Mouse (Mus musculus): ENCODE measurements around the gene P2rx3. TPM values are rescaled to one million over a fixed set of nuclear protein-coding genes. Genes with fewer than 3 reads are reported as not detected.

The P2rx3 gene
- polyA plus RNA-seq, 1 experiment from 2014 or later = 0.76 TPM

- peak overlapping the region; percentile 14; the same call in 1 of the 2 replicates for H3K27ac ChIP-seq (replicated peaks; ENCODE audit: low read depth, low read length)
- no peaks in the 10 kb centered on the region for H3K27me3 ChIP-seq (ENCODE audit: control insufficient read depth, insufficient read depth, low read length)
- H3K4me1 ChIP-seq (ENCODE audit: control insufficient read depth, insufficient read depth, low read length) = peaks cover 3% of the 10 kb centered on the region
- H3K4me2 ChIP-seq (ENCODE audit: low read depth, severe bottlenecking) = no peak overlapping the region
- ATAC-seq (ENCODE audit: insufficient number of reproducible peaks, low FRiP score, low TSS enrichment, low read depth) (no peak), DNase-seq (ENCODE audit: low spot score) (no peak)
- H3K36me3 ChIP-seq (ENCODE audit: control insufficient read depth, insufficient read depth, low read length) = no peaks in the 10 kb centered on the region
- no peak overlapping the region for H3K4me3 ChIP-seq (ENCODE audit: low read depth, low read length)
- WGBS = 68% methylated on average over 9 of the region's 9 CpGs
- H3K9ac ChIP-seq (ENCODE audit: low read length) = no peak overlapping the region
- no peaks in the 10 kb centered on the region for H3K9me3 ChIP-seq (ENCODE audit: control insufficient read depth, low read length)
Observed at GRCm38 (mm10) chr2:85011906-85012604, 25.2 kb downstream of the P2rx3 start.

GRCm38 (mm10) chr2:85009212-85009611, 28.1 kb downstream of the P2rx3 start:
- H3K4me2 ChIP-seq (ENCODE audit: low read depth, severe bottlenecking) = no peak overlapping the region
- no peak for DNase-seq (ENCODE audit: low spot score)
- 37% methylated on average over 2 of the region's 2 CpGs for WGBS

GRCm38 (mm10) chr2:85007729-85008128, 29.5 kb downstream of the P2rx3 start:
- H3K9me3 ChIP-seq (ENCODE audit: control insufficient read depth, low read length) = no peaks in the 10 kb centered on the region
- no peak for DNase-seq (ENCODE audit: low spot score)
- no peaks in the 10 kb centered on the region for H3K27me3 ChIP-seq (ENCODE audit: control insufficient read depth, insufficient read depth, low read length)
- no peaks in the 10 kb centered on the region for H3K36me3 ChIP-seq (ENCODE audit: control insufficient read depth, insufficient read depth, low read length)
- H3K4me2 ChIP-seq (ENCODE audit: low read depth, severe bottlenecking) = no peak overlapping the region
- H3K4me1 ChIP-seq (ENCODE audit: control insufficient read depth, insufficient read depth, low read length) = peaks cover 3% of the 10 kb centered on the region
- 29% methylated on average over 4 of the region's 4 CpGs for WGBS
- ATAC-seq (ENCODE audit: insufficient number of reproducible peaks, low FRiP score, low TSS enrichment, low read depth) = no peak
- no peak overlapping the region for H3K9ac ChIP-seq (ENCODE audit: low read length)
- H3K27ac ChIP-seq (replicated peaks; ENCODE audit: low read depth, low read length) = no peak overlapping the region
- H3K4me3 ChIP-seq (ENCODE audit: low read depth, low read length) = no peak overlapping the region

More at GRCm38 (mm10) chr2:85009212-85009611, 28.1 kb downstream of the P2rx3 start:
- Histone ChIP-seq H3K9me3 (ENCODE audit: control insufficient read depth, low read length) (no peaks in the 10 kb centered on the region), H3K9ac (ENCODE audit: low read length) (no peak overlapping the region), H3K27me3 (ENCODE audit: control insufficient read depth, insufficient read depth, low read length) (no peaks in the 10 kb centered on the region), H3K27ac (replicated peaks; ENCODE audit: low read depth, low read length) (no peak overlapping the region), H3K36me3 (ENCODE audit: control insufficient read depth, insufficient read depth, low read length) (no peaks in the 10 kb centered on the region), H3K4me1 (ENCODE audit: control insufficient read depth, insufficient read depth, low read length) (peaks cover 3% of the 10 kb centered on the region), H3K4me3 (ENCODE audit: low read depth, low read length) (no peak overlapping the region)
- no peak for ATAC-seq (ENCODE audit: insufficient number of reproducible peaks, low FRiP score, low TSS enrichment, low read depth)

GRCm38 (mm10) chr2:85006600-85006999, 30.7 kb downstream of the P2rx3 start:
- no peak for ATAC-seq (ENCODE audit: insufficient number of reproducible peaks, low FRiP score, low TSS enrichment, low read depth)

GRCm38 (mm10) chr2:85004341-85004740, 32.9 kb downstream of the P2rx3 start:
- no peak overlapping the region for H3K27ac ChIP-seq (replicated peaks; ENCODE audit: low read depth, low read length)
- ATAC-seq (ENCODE audit: insufficient number of reproducible peaks, low FRiP score, low TSS enrichment, low read depth) = no peak
- H3K9me3 ChIP-seq (ENCODE audit: control insufficient read depth, low read length) = no peaks in the 10 kb centered on the region
- WGBS = 88% methylated on average over 4 of the region's 4 CpGs
- DNase-seq (ENCODE audit: low spot score) = no peak
- H3K27me3 ChIP-seq (ENCODE audit: control insufficient read depth, insufficient read depth, low read length) = no peaks in the 10 kb centered on the region
- H3K9ac ChIP-seq (ENCODE audit: low read length) = no peak overlapping the region
- H3K4me3 ChIP-seq (ENCODE audit: low read depth, low read length) = no peak overlapping the region
- no peaks in the 10 kb centered on the region for H3K4me1 ChIP-seq (ENCODE audit: control insufficient read depth, insufficient read depth, low read length)
- H3K4me2 ChIP-seq (ENCODE audit: low read depth, severe bottlenecking) = no peak overlapping the region
- no peaks in the 10 kb centered on the region for H3K36me3 ChIP-seq (ENCODE audit: control insufficient read depth, insufficient read depth, low read length)

More at GRCm38 (mm10) chr2:85006600-85006999, 30.7 kb downstream of the P2rx3 start:
- Histone ChIP-seq H3K4me2 (ENCODE audit: low read depth, severe bottlenecking) (no peak overlapping the region), H3K27me3 (ENCODE audit: control insufficient read depth, insufficient read depth, low read length) (no peaks in the 10 kb centered on the region), H3K9ac (ENCODE audit: low read length) (no peak overlapping the region), H3K36me3 (ENCODE audit: control insufficient read depth, insufficient read depth, low read length) (no peaks in the 10 kb centered on the region), H3K4me3 (ENCODE audit: low read depth, low read length) (no peak overlapping the region), H3K27ac (replicated peaks; ENCODE audit: low read depth, low read length) (no peak overlapping the region), H3K4me1 (ENCODE audit: control insufficient read depth, insufficient read depth, low read length) (no peaks in the 10 kb centered on the region), H3K9me3 (ENCODE audit: control insufficient read depth, low read length) (no peaks in the 10 kb centered on the region)
- 85% methylated on average over 7 of the region's 7 CpGs for WGBS
- DNase-seq (ENCODE audit: low spot score) = no peak

GRCm38 (mm10) chr2:85002575-85002974, 34.7 kb downstream of the P2rx3 start:
- Histone ChIP-seq H3K27ac (replicated peaks; ENCODE audit: low read depth, low read length) (no peak overlapping the region), H3K27me3 (ENCODE audit: control insufficient read depth, insufficient read depth, low read length) (no peaks in the 10 kb centered on the region), H3K4me1 (ENCODE audit: control insufficient read depth, insufficient read depth, low read length) (no peaks in the 10 kb centered on the region), H3K4me3 (ENCODE audit: low read depth, low read length) (no peak overlapping the region), H3K9ac (ENCODE audit: low read length) (no peak overlapping the region), H3K4me2 (ENCODE audit: low read depth, severe bottlenecking) (no peak overlapping the region), H3K9me3 (ENCODE audit: control insufficient read depth, low read length) (no peaks in the 10 kb centered on the region), H3K36me3 (ENCODE audit: control insufficient read depth, insufficient read depth, low read length) (no peaks in the 10 kb centered on the region)
- no peak for DNase-seq (ENCODE audit: low spot score)
- no peak for ATAC-seq (ENCODE audit: insufficient number of reproducible peaks, low FRiP score, low TSS enrichment, low read depth)
- 69% methylated on average over 8 of the region's 8 CpGs for WGBS

- H3K9me3 ChIP-seq (ENCODE audit: control insufficient read depth, low read length) = no peaks in the 10 kb centered on the region
- no peak overlapping the region for H3K4me2 ChIP-seq (ENCODE audit: low read depth, severe bottlenecking)
- no peaks in the 10 kb centered on the region for H3K36me3 ChIP-seq (ENCODE audit: control insufficient read depth, insufficient read depth, low read length)
- DNase-seq (ENCODE audit: low spot score) (no peak), ATAC-seq (ENCODE audit: insufficient number of reproducible peaks, low FRiP score, low TSS enrichment, low read depth) (no peak)
- no peak overlapping the region for H3K27ac ChIP-seq (replicated peaks; ENCODE audit: low read depth, low read length)
- H3K27me3 ChIP-seq (ENCODE audit: control insufficient read depth, insufficient read depth, low read length) = no peaks in the 10 kb centered on the region
- no peak overlapping the region for H3K9ac ChIP-seq (ENCODE audit: low read length)
- no peak overlapping the region for H3K4me3 ChIP-seq (ENCODE audit: low read depth, low read length)
- H3K4me1 ChIP-seq (ENCODE audit: control insufficient read depth, insufficient read depth, low read length) = no peaks in the 10 kb centered on the region
- 91% methylated on average over 13 of the region's 13 CpGs for WGBS
Observed at GRCm38 (mm10) chr2:85001497-85001896, 35.8 kb downstream of the P2rx3 start.

GRCm38 (mm10) chr2:84999486-85000181, 37.6 kb downstream of the P2rx3 start:
- WGBS = 77% methylated on average over 3 of the region's 3 CpGs
- Histone ChIP-seq H3K4me2 (ENCODE audit: low read depth, severe bottlenecking) (no peak overlapping the region), H3K4me1 (ENCODE audit: control insufficient read depth, insufficient read depth, low read length) (no peaks in the 10 kb centered on the region), H3K27ac (replicated peaks; ENCODE audit: low read depth, low read length) (no peak overlapping the region), H3K4me3 (ENCODE audit: low read depth, low read length) (no peak overlapping the region), H3K9ac (ENCODE audit: low read length) (no peak overlapping the region), H3K27me3 (ENCODE audit: control insufficient read depth, insufficient read depth, low read length) (no peaks in the 10 kb centered on the region), H3K36me3 (ENCODE audit: control insufficient read depth, insufficient read depth, low read length) (no peaks in the 10 kb centered on the region), H3K9me3 (ENCODE audit: control insufficient read depth, low read length) (no peaks in the 10 kb centered on the region)
- ATAC-seq (ENCODE audit: insufficient number of reproducible peaks, low FRiP score, low TSS enrichment, low read depth) (no peak), DNase-seq (ENCODE audit: low spot score) (no peak)
